Mouse (Mus musculus): ENCODE results near the gene Dcakd. TPM values are rescaled to one million over a fixed set of nuclear protein-coding genes. Genes with fewer than 3 reads are reported as not detected.

The Dcakd gene
- total RNA-seq (2021): 10 to 100 TPM; 34.9 to 45.5 TPM
- long read RNA-seq, experiment 1, transcript Dcakd-201 (5 exons, 1,744 nt): major isoform, 63 of 80 reads
- long read RNA-seq, experiment 1, partial matches to known transcripts: 7 of 80 reads
- long read RNA-seq, experiment 1, other reads (novel, unspliced or antisense): 9 of 80 reads
- long read RNA-seq, experiment 2, transcript Dcakd-201 (5 exons, 1,744 nt): major isoform, 70 of 85 reads
- long read RNA-seq, experiment 2, transcript Dcakd-203 (2 exons, 1,320 nt): minor isoform, 5 of 85 reads
- long read RNA-seq, experiment 2, partial matches to known transcripts: 5 of 85 reads
- long read RNA-seq, experiment 2, other reads (novel, unspliced or antisense): 5 of 85 reads

- peak; percentile 83 for DNase-seq
Measured at GRCm38 (mm10) chr11:103028176-103028891, at the start of gene Dcakd, which contains the start of gene Nmt1. Dcakd (minus strand) TSS chr11:103028333. Nmt1 (plus strand) TSS chr11:103028190.

GRCm38 (mm10) chr11:103076581-103076980 lies 48.4 kb upstream of the Dcakd start:
- no peak for DNase-seq

GRCm38 (mm10) chr11:103076010-103076409 lies 47.9 kb upstream of the Dcakd start:
- DNase-seq: no peak

- no peak for DNase-seq
Measured at GRCm38 (mm10) chr11:103074796-103075323, 46.7 kb upstream of the Dcakd start.

- DNase-seq: no peak
Measured at GRCm38 (mm10) chr11:103074121-103074650, 46.1 kb upstream of the Dcakd start.

- no peak for DNase-seq
Measured at GRCm38 (mm10) chr11:103073671-103074070, 45.5 kb upstream of the Dcakd start.

GRCm38 (mm10) chr11:103070322-103070880 lies 42.3 kb upstream of the Dcakd start:
- DNase-seq: no peak

GRCm38 (mm10) chr11:103069731-103070130 lies 41.6 kb upstream of the Dcakd start:
- DNase-seq: no peak

GRCm38 (mm10) chr11:103068884-103069283 lies 40.8 kb upstream of the Dcakd start:
- no peak for DNase-seq

GRCm38 (mm10) chr11:103068272-103068671 lies 40.1 kb upstream of the Dcakd start:
- no peak for DNase-seq

GRCm38 (mm10) chr11:103067457-103068001 lies 39.4 kb upstream of the Dcakd start:
- DNase-seq: peak; percentile 75

GRCm38 (mm10) chr11:103067051-103067361 lies 38.9 kb upstream of the Dcakd start:
- DNase-seq: no peak

GRCm38 (mm10) chr11:103066191-103067050 lies 38.3 kb upstream of the Dcakd start:
- DNase-seq: no peak

- DNase-seq: no peak
Measured at GRCm38 (mm10) chr11:103058499-103059085, 30.5 kb upstream of the Dcakd start.

GRCm38 (mm10) chr11:103056636-103057035 lies 28.5 kb upstream of the Dcakd start:
- DNase-seq: no peak

GRCm38 (mm10) chr11:103054798-103055197 lies 26.7 kb upstream of the Dcakd start:
- peak; percentile 69 for DNase-seq

- no peak for DNase-seq
Measured at GRCm38 (mm10) chr11:103053191-103054076, 25.3 kb upstream of the Dcakd start.

- no peak for DNase-seq
Measured at GRCm38 (mm10) chr11:103052078-103052477, 23.9 kb upstream of the Dcakd start.

GRCm38 (mm10) chr11:103051249-103051691 lies 23.1 kb upstream of the Dcakd start:
- DNase-seq: peak; percentile 51

- DNase-seq: peak; percentile 45
Measured at GRCm38 (mm10) chr11:103050153-103050552, 22.0 kb upstream of the Dcakd start.

Measured in gastrocnemius, postnatal 10 days (tissue).